Mouse (Mus musculus): Measurements from ENCODE around the gene Zfp839.

GRCm38 (mm10) chr12:110857196-110857595 lies 7.1 kb downstream of the Zfp839 start:
- no peak for TF ChIP-seq CHD2 (IDR thresholded peaks at IDR 0.05; ENCODE audit: low read depth, low read length)
- TF ChIP-seq MAFK (IDR thresholded peaks at IDR 0.05; ENCODE audit: insufficient read depth, low read depth, low read length), result no peak

All from ES-E14 (cell line).